Mouse (Mus musculus): Measurements from ENCODE around the gene Tppp. TPM values are rescaled to one million over a fixed set of nuclear protein-coding genes. Genes with fewer than 3 reads are reported as not detected.
"Not testable (repeated sequence)": the region's sequence is repeated elsewhere in the genome, so short reads cannot be mapped to it uniquely, and the experiment has no call there.

Tppp gene
- polyA plus RNA-seq, 1 experiment from 2014 or later, result 0.40 TPM

- Histone ChIP-seq H3K4me2 (no peak overlapping the region), H3K9me3 (replicated peaks) (no peaks in the 10 kb centered on the region), H3K9ac (no peak overlapping the region), H3K36me3 (replicated peaks) (no peaks in the 10 kb centered on the region), H3K27ac (replicated peaks) (no peak overlapping the region), H3K27me3 (peaks cover 8% of the 10 kb centered on the region; the same call in 1 of the 2 replicates), H3K4me3 (replicated peaks) (no peak overlapping the region), H3K4me1 (replicated peaks) (peaks cover 2% of the 10 kb centered on the region)
- WGBS (ENCODE audit: insufficient replicate concordance), result 50% methylated on average over 4 of the region's 4 CpGs
- no peak for ATAC-seq (ENCODE audit: insufficient read depth)
Observed at GRCm38 (mm10) chr13:73996456-73996855, 12.8 kb upstream of the Tppp start.

DNA sequence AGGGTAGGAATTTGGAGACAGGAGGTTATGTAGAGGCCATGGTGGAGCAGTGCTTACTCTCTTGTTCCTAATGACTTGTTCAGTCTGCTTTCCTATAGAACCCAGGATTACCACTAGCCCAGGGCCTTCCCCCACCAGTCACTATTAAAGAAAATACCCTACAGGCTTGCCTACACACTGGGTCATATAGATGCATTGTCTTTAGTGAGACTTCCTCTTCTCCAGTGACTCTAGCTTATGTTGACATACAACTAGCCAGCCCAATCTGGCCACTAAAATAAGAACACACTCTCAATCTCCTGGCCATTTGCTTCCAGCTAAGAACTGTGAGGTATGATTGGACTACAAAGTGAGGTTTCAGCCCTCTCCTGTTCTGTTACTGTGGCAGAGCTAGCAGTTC, 8.7 kb upstream of the Tppp start:
- no peaks in the 10 kb centered on the region for H3K36me3 ChIP-seq (replicated peaks)
- no peak overlapping the region for H3K4me3 ChIP-seq (replicated peaks)
- ATAC-seq (ENCODE audit: insufficient read depth), result no peak

GRCm38 (mm10) chr13:74000961-74001360, 8.2 kb upstream of the Tppp start:
- Histone ChIP-seq H3K9ac (no peak overlapping the region), H3K27ac (replicated peaks) (no peak overlapping the region), H3K9me3 (replicated peaks) (no peaks in the 10 kb centered on the region), H3K27me3 (peaks cover 16% of the 10 kb centered on the region), H3K4me2 (no peak overlapping the region), H3K36me3 (replicated peaks) (no peaks in the 10 kb centered on the region), H3K4me1 (replicated peaks) (no peaks in the 10 kb centered on the region), H3K4me3 (replicated peaks) (no peak overlapping the region)
- no peak for ATAC-seq (ENCODE audit: insufficient read depth)
- 70% methylated on average over 6 of the region's 6 CpGs for WGBS (ENCODE audit: insufficient replicate concordance)

More for the DNA sequence above, 8.7 kb upstream of the Tppp start:
- Histone ChIP-seq H3K27me3 (peaks cover 13% of the 10 kb centered on the region; the same call in 1 of the 2 replicates), H3K9me3 (replicated peaks) (no peaks in the 10 kb centered on the region), H3K27ac (replicated peaks) (no peak overlapping the region), H3K9ac (no peak overlapping the region), H3K4me2 (no peak overlapping the region), H3K4me1 (replicated peaks) (no peaks in the 10 kb centered on the region)

GRCm38 (mm10) chr13:74001492-74001891, 7.7 kb upstream of the Tppp start:
- no peak overlapping the region for H3K4me3 ChIP-seq (replicated peaks)
- peaks cover 21% of the 10 kb centered on the region for H3K27me3 ChIP-seq
- ATAC-seq (ENCODE audit: insufficient read depth), result no peak
- WGBS (ENCODE audit: insufficient replicate concordance), result 43% methylated on average over 4 of the region's 4 CpGs
- H3K4me2 ChIP-seq, result no peak overlapping the region
- H3K9me3 ChIP-seq (replicated peaks), result no peaks in the 10 kb centered on the region
- H3K4me1 ChIP-seq (replicated peaks), result no peaks in the 10 kb centered on the region
- no peaks in the 10 kb centered on the region for H3K36me3 ChIP-seq (replicated peaks)
- no peak overlapping the region for H3K27ac ChIP-seq (replicated peaks)
- H3K9ac ChIP-seq, result no peak overlapping the region

DNA sequence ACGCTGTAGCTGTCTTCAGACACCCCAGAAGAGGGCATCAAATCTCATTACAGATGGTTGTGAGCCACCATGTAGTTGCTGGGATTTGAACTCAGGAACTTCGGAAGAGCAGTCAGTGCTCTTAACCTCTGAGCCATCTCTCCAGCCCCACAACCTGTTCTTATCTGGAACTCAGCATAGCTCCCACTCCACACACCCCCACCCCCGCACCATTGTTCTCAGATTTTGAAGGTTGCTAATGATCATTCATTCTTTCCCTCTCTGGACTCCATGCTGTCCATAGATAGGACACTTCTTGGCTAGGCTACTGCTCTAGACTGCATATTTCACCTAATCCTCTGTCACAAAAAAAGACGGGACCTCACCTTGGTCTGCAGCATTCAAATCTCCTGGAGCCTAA, 2.3 kb upstream of the Tppp start:
- Histone ChIP-seq H3K27me3 (peaks cover 63% of the 10 kb centered on the region), H3K4me1 (replicated peaks) (peaks cover 24% of the 10 kb centered on the region)
- not testable (repeated sequence) for H3K9ac ChIP-seq; ATAC-seq (ENCODE audit: insufficient read depth); H3K4me3 ChIP-seq (replicated peaks); H3K36me3 ChIP-seq (replicated peaks); H3K4me2 ChIP-seq; H3K9me3 ChIP-seq (replicated peaks); H3K27ac ChIP-seq (replicated peaks)
- WGBS (ENCODE audit: insufficient replicate concordance), result 75% methylated on average over 4 of the region's 4 CpGs

DNA sequence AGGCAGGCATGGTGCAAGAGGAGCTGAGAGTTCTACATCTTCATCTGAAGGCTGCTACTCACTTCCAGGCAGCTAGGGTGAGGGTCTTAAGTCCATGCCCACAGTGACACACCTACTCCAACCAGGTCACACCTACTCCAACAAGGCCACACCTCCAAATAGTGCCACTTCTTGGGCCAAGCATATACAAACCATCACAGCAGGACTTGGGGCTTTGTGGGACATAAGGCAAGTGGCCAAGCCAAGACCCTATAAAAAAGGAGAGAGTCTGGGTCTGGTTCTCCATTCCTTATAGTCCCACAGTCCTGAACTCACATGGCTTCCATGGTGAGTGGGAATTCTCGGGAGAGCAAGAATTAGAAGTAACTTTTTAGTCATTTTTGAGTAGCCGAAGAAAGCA, 991 bp upstream of the Tppp start:
- not testable (repeated sequence) for H3K4me3 ChIP-seq (replicated peaks); ATAC-seq (ENCODE audit: insufficient read depth); H3K4me2 ChIP-seq; H3K36me3 ChIP-seq (replicated peaks); H3K9me3 ChIP-seq (replicated peaks); H3K27ac ChIP-seq (replicated peaks); H3K9ac ChIP-seq
- 70% methylated on average over 2 of the region's 2 CpGs for WGBS (ENCODE audit: insufficient replicate concordance)
- Histone ChIP-seq H3K27me3 (peaks cover 76% of the 10 kb centered on the region), H3K4me1 (replicated peaks) (peaks cover 24% of the 10 kb centered on the region)

- H3K4me2 ChIP-seq, result peak overlapping the region; percentile 92
- 1% methylated on average over 55 of the region's 55 CpGs for WGBS (ENCODE audit: insufficient replicate concordance)
- no peak overlapping the region for H3K27ac ChIP-seq (replicated peaks)
- no peaks in the 10 kb centered on the region for H3K36me3 ChIP-seq (replicated peaks)
- peaks cover 90% of the 10 kb centered on the region for H3K27me3 ChIP-seq
- peak overlapping the region; percentile 58 for H3K4me3 ChIP-seq (replicated peaks)
- ATAC-seq (ENCODE audit: insufficient read depth), result peak; percentile 10; the same call in 1 of the 2 replicates
- H3K9me3 ChIP-seq (replicated peaks), result no peaks in the 10 kb centered on the region
- no peak overlapping the region for H3K9ac ChIP-seq
- peaks cover 24% of the 10 kb centered on the region for H3K4me1 ChIP-seq (replicated peaks)
Observed at GRCm38 (mm10) chr13:74009791-74010614, 796 bp downstream of the Tppp start.

- Histone ChIP-seq H3K36me3 (replicated peaks) (no peaks in the 10 kb centered on the region), H3K9me3 (replicated peaks) (no peaks in the 10 kb centered on the region), H3K27ac (replicated peaks) (no peak overlapping the region), H3K4me1 (replicated peaks) (peaks cover 24% of the 10 kb centered on the region), H3K27me3 (peaks cover 93% of the 10 kb centered on the region), H3K4me2 (peak overlapping the region; percentile 92), H3K4me3 (replicated peaks) (peak overlapping the region; percentile 58; the same call in 1 of the 2 replicates), H3K9ac (no peak overlapping the region)
- no peak for ATAC-seq (ENCODE audit: insufficient read depth)
- WGBS (ENCODE audit: insufficient replicate concordance), result 4% methylated on average over 3 of the region's 3 CpGs
Observed at GRCm38 (mm10) chr13:74010678-74011077, 1.5 kb downstream of the Tppp start.

DNA sequence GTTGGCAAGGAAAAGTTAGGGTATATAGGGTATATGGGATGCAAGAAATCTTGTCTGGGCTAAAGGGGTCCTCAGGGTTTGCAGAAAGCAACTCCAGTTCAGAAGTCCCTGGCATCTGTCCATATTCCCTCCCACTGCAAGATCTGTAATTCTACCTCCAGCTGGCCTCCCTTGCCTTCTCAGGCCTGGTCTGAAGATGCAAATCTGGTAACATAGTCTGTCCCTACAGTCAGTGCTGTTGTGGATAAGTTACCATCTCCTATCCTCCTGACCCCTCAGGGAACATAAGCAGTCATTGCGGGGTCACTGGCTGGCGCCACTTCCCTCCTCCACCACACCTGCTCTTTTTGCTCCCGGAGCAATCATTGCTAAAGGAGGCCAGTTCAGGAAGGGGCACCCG, 6.7 kb downstream of the Tppp start:
- Histone ChIP-seq H3K27ac (replicated peaks) (no peak overlapping the region), H3K27me3 (peaks cover 45% of the 10 kb centered on the region), H3K4me3 (replicated peaks) (no peak overlapping the region), H3K9me3 (replicated peaks) (no peaks in the 10 kb centered on the region), H3K4me2 (no peak overlapping the region), H3K4me1 (replicated peaks) (peaks cover 9% of the 10 kb centered on the region), H3K36me3 (replicated peaks) (no peaks in the 10 kb centered on the region), H3K9ac (no peak overlapping the region)
- ATAC-seq (ENCODE audit: insufficient read depth), result no peak
- 58% methylated on average over 4 of the region's 4 CpGs for WGBS (ENCODE audit: insufficient replicate concordance)

DNA sequence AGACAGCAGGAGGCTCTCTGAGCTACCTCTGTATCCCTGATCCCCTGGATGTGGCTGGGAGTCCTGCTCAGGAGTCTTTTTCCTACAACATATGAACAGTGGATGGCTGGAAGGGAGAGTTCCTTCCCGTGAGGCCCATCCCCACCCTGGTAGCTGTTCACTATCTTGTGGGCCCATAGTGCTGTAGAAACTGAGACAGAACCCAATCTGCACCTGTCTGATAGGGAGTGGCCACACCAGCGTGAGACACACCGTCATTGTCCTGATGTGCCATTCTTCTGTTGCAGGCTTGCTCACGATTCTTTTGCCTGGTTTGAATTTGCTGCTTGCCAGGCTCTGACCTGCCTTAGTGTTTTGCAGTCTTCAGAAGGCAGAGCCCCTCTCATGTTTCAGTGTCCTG, 8.2 kb downstream of the Tppp start:
- Histone ChIP-seq H3K36me3 (replicated peaks) (no peaks in the 10 kb centered on the region), H3K4me3 (replicated peaks) (no peak overlapping the region), H3K4me1 (replicated peaks) (peaks cover 9% of the 10 kb centered on the region), H3K9me3 (replicated peaks) (no peaks in the 10 kb centered on the region), H3K27ac (replicated peaks) (no peak overlapping the region), H3K4me2 (no peak overlapping the region; the same call in 1 of the 2 replicates), H3K27me3 (peaks cover 30% of the 10 kb centered on the region), H3K9ac (no peak overlapping the region)
- ATAC-seq (ENCODE audit: insufficient read depth), result no peak
- WGBS (ENCODE audit: insufficient replicate concordance), result 25% methylated on average over 4 of the region's 4 CpGs

DNA sequence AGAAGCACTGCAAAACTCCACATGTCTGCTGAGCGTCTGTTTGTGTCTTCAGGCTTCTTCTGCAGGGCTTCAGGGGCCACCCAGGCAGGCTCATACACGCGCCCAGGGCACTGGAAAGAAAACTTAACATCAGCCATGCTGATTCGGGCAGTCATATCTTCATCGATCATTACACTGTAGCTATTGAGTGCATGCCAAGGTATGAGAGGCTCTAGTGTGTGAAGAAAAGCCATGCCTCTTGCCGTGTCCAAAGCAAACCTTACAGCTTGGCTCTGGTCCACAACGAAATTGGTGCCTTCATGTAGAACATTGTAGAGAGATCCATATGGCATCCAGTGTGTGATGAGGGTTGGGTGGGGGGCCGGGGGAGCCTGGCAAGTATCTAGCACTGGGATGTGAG, 9.8 kb downstream of the Tppp start:
- H3K27ac ChIP-seq (replicated peaks); H3K9ac ChIP-seq; ATAC-seq (ENCODE audit: insufficient read depth); H3K4me1 ChIP-seq (replicated peaks); H3K36me3 ChIP-seq (replicated peaks); H3K4me2 ChIP-seq; H3K9me3 ChIP-seq (replicated peaks); H3K4me3 ChIP-seq (replicated peaks): not testable (repeated sequence)
- 70% methylated on average over 8 of the region's 8 CpGs for WGBS (ENCODE audit: insufficient replicate concordance)
- peaks cover 14% of the 10 kb centered on the region for H3K27me3 ChIP-seq
